Mouse (Mus musculus): ENCODE data around the gene Sv2c. TPM values are rescaled to one million over a fixed set of nuclear protein-coding genes. Genes with fewer than 3 reads are reported as not detected.

The Sv2c gene
- polyA plus RNA-seq, 2 experiments: 0.02 to 0.18 TPM

GRCm38 (mm10) chr13:96008154-96008553 lies 124.2 kb downstream of the Sv2c start:
- ATAC-seq (ENCODE audit: insufficient read depth) (no peak), DNase-seq (ENCODE audit: low read depth in 3 of 3, low spot score in 3 of 3) (no peak)
- no peaks in the 10 kb centered on the region for H3K9me3 ChIP-seq (ENCODE audit: control insufficient read depth, low read length)
- no peak overlapping the region for H3K9ac ChIP-seq (replicated peaks)
- 13% methylated on average over 3 of the region's 3 CpGs for WGBS (ENCODE audit: insufficient replicate concordance)
- no peaks in the 10 kb centered on the region for H3K36me3 ChIP-seq (replicated peaks; ENCODE audit: control insufficient read depth, insufficient read depth, low read depth)
- no peak overlapping the region for H3K27ac ChIP-seq
- H3K4me2 ChIP-seq (ENCODE audit: low read depth): no peak overlapping the region
- no peak for TF ChIP-seq CTCF (IDR thresholded peaks at IDR 0.05; ENCODE audit: low read depth)
- TF ChIP-seq EP300 (IDR thresholded peaks at IDR 0.05; ENCODE audit: low read depth): no peak
- H3K27me3 ChIP-seq (ENCODE audit: control insufficient read depth, insufficient read depth, low read length): no peaks in the 10 kb centered on the region
- H3K4me3 ChIP-seq (ENCODE audit: insufficient read depth in 1 of 2, low read depth in 2 of 2, low read length in 2 of 2): no peak overlapping the region
- no peaks in the 10 kb centered on the region; a peak in 1 of 4 replicates for H3K4me1 ChIP-seq (replicated peaks; ENCODE audit: control insufficient read depth in 2 of 2, insufficient read depth in 2 of 2, low read length in 1 of 2)

GRCm38 (mm10) chr13:96003539-96003938 lies 128.8 kb downstream of the Sv2c start:
- 59% methylated on average over 3 of the region's 3 CpGs for WGBS (ENCODE audit: insufficient replicate concordance)
- no peak overlapping the region for H3K4me2 ChIP-seq (ENCODE audit: low read depth)
- ATAC-seq (ENCODE audit: insufficient read depth) (no peak), DNase-seq (ENCODE audit: low read depth in 3 of 3, low spot score in 3 of 3) (no peak)
- H3K4me3 ChIP-seq (ENCODE audit: insufficient read depth in 1 of 2, low read depth in 2 of 2, low read length in 2 of 2): no peak overlapping the region
- H3K27ac ChIP-seq: no peak overlapping the region
- TF ChIP-seq CTCF (IDR thresholded peaks at IDR 0.05; ENCODE audit: low read depth) (no peak), EP300 (IDR thresholded peaks at IDR 0.05; ENCODE audit: low read depth) (no peak)
- no peaks in the 10 kb centered on the region for H3K36me3 ChIP-seq (replicated peaks; ENCODE audit: control insufficient read depth, insufficient read depth, low read depth)
- H3K4me1 ChIP-seq (replicated peaks; ENCODE audit: control insufficient read depth in 2 of 2, insufficient read depth in 2 of 2, low read length in 1 of 2): no peaks in the 10 kb centered on the region
- H3K9ac ChIP-seq (replicated peaks): no peak overlapping the region
- no peaks in the 10 kb centered on the region for H3K9me3 ChIP-seq (ENCODE audit: control insufficient read depth, low read length)
- no peaks in the 10 kb centered on the region for H3K27me3 ChIP-seq (ENCODE audit: control insufficient read depth, insufficient read depth, low read length)

GRCm38 (mm10) chr13:96002475-96002874 lies 129.9 kb downstream of the Sv2c start:
- no peak overlapping the region for H3K4me2 ChIP-seq (ENCODE audit: low read depth)
- DNase-seq (ENCODE audit: low read depth in 3 of 3, low spot score in 3 of 3): no peak
- H3K36me3 ChIP-seq (replicated peaks; ENCODE audit: control insufficient read depth, insufficient read depth, low read depth): no peaks in the 10 kb centered on the region
- no peak overlapping the region for H3K9ac ChIP-seq (replicated peaks)
- H3K27me3 ChIP-seq (ENCODE audit: control insufficient read depth, insufficient read depth, low read length): no peaks in the 10 kb centered on the region
- no peak overlapping the region for H3K4me3 ChIP-seq (ENCODE audit: insufficient read depth in 1 of 2, low read depth in 2 of 2, low read length in 2 of 2)
- TF ChIP-seq EP300 (IDR thresholded peaks at IDR 0.05; ENCODE audit: low read depth) (no peak), CTCF (IDR thresholded peaks at IDR 0.05; ENCODE audit: low read depth) (no peak)
- no peaks in the 10 kb centered on the region for H3K9me3 ChIP-seq (ENCODE audit: control insufficient read depth, low read length)
- no peak overlapping the region for H3K27ac ChIP-seq
- no peak for ATAC-seq (ENCODE audit: insufficient read depth)
- no peaks in the 10 kb centered on the region for H3K4me1 ChIP-seq (replicated peaks; ENCODE audit: control insufficient read depth in 2 of 2, insufficient read depth in 2 of 2, low read length in 1 of 2)
- 44% methylated on average over 5 of the region's 5 CpGs for WGBS (ENCODE audit: insufficient replicate concordance)

GRCm38 (mm10) chr13:95999396-95999795 lies 133.0 kb downstream of the Sv2c start:
- H3K27me3 ChIP-seq (ENCODE audit: control insufficient read depth, insufficient read depth, low read length): no peaks in the 10 kb centered on the region
- 76% methylated on average over 10 of the region's 10 CpGs for WGBS (ENCODE audit: insufficient replicate concordance)
- DNase-seq (ENCODE audit: low read depth in 3 of 3, low spot score in 3 of 3) (no peak), ATAC-seq (ENCODE audit: insufficient read depth) (no peak)
- H3K9me3 ChIP-seq (ENCODE audit: control insufficient read depth, low read length): no peaks in the 10 kb centered on the region; the same call in 1 of the 2 replicates
- no peak overlapping the region for H3K27ac ChIP-seq
- no peak overlapping the region for H3K9ac ChIP-seq (replicated peaks)
- H3K36me3 ChIP-seq (replicated peaks; ENCODE audit: control insufficient read depth, insufficient read depth, low read depth): no peaks in the 10 kb centered on the region
- no peak overlapping the region for H3K4me2 ChIP-seq (ENCODE audit: low read depth)
- no peaks in the 10 kb centered on the region for H3K4me1 ChIP-seq (replicated peaks; ENCODE audit: control insufficient read depth in 2 of 2, insufficient read depth in 2 of 2, low read length in 1 of 2)
- TF ChIP-seq CTCF (IDR thresholded peaks at IDR 0.05; ENCODE audit: low read depth): no peak
- TF ChIP-seq EP300 (IDR thresholded peaks at IDR 0.05; ENCODE audit: low read depth): no peak
- no peak overlapping the region for H3K4me3 ChIP-seq (ENCODE audit: insufficient read depth in 1 of 2, low read depth in 2 of 2, low read length in 2 of 2)

GRCm38 (mm10) chr13:95997294-95997693 lies 135.1 kb downstream of the Sv2c start:
- Histone ChIP-seq H3K4me1 (replicated peaks; ENCODE audit: control insufficient read depth in 2 of 2, insufficient read depth in 2 of 2, low read length in 1 of 2) (no peaks in the 10 kb centered on the region), H3K4me2 (ENCODE audit: low read depth) (no peak overlapping the region), H3K4me3 (ENCODE audit: insufficient read depth in 1 of 2, low read depth in 2 of 2, low read length in 2 of 2) (no peak overlapping the region), H3K27me3 (ENCODE audit: control insufficient read depth, insufficient read depth, low read length) (no peaks in the 10 kb centered on the region), H3K36me3 (replicated peaks; ENCODE audit: control insufficient read depth, insufficient read depth, low read depth) (no peaks in the 10 kb centered on the region), H3K9ac (replicated peaks) (no peak overlapping the region), H3K27ac (no peak overlapping the region), H3K9me3 (ENCODE audit: control insufficient read depth, low read length) (no peaks in the 10 kb centered on the region; the same call in 1 of the 2 replicates)
- no peak for ATAC-seq (ENCODE audit: insufficient read depth)
- no peak for DNase-seq (ENCODE audit: low read depth in 3 of 3, low spot score in 3 of 3)
- TF ChIP-seq CTCF (IDR thresholded peaks at IDR 0.05; ENCODE audit: low read depth) (peak; percentile 46), EP300 (IDR thresholded peaks at IDR 0.05; ENCODE audit: low read depth) (no peak)
- WGBS (ENCODE audit: insufficient replicate concordance): 33% methylated on average over 2 of the region's 2 CpGs

Data from liver, embryonic 14.5 days (tissue).